28 mouse cellular contexts compared by ENCODE assay signal in the genomic region with DNA sequence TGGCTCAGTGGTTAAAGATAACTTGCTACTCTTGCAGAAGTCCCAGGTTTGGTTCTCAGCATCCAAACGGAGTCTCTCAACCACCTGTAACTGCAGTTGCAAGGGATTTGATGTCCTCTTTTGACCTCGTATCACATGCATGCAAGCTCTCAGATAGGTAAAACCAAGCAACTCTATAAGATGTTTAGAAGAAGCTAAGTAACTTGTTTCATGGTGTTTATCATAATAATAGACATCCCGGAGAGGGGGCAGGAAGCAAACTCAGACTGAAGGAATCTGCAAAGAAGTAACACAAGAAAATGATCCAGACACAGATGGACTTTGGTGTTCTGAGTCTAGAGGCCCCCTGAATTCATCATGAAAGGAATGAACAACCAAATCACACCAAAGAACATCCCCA. TPM values are rescaled to one million over a fixed set of nuclear protein-coding genes. Genes with fewer than 3 reads are reported as not detected.
DNase-seq lines count a peak whose midpoint lies in the region; ATAC-seq and TF ChIP-seq lines count a peak whose summit lies in the region.
"Had no signal": no experiment of that assay in that cellular context is flagged by ENCODE, and none has a peak within 500 bp of the region (broad histone marks: within the 10 kb centered on the region; RNA-seq: fewer than 3 reads in every experiment).

No protein-coding gene starts in this region.

- H3K9me3 ChIP-seq in ES-Bruce4 (replicated peaks; ENCODE audit: control insufficient read depth, insufficient read depth, low read length, poor library complexity, severe bottlenecking) (0 out of 2 replicates have a peak, but pooled peaks cover 11% of the 10 kb centered on the region), ES-E14 (ENCODE audit: control insufficient read depth, insufficient read depth, low read depth, low read length) (no peaks in the 10 kb centered on the region)
- no peaks in the 10 kb centered on the region for H3K9me3 ChIP-seq in hindbrain, postnatal 0 days (ENCODE audit: low read length)

- 73% methylated on average over 3 of the region's 3 CpGs for WGBS in hindbrain, postnatal 0 days

- no peak for ATAC-seq in hindbrain, postnatal 0 days
- ATAC-seq in monocyte, adult 5-6 weeks (replicated peaks; ENCODE audit: insufficient number of reproducible peaks, low FRiP score, low TSS enrichment, poor library complexity, severe bottlenecking) = no peak
- ATAC-seq: activated CD4-positive, CD25-positive, alpha-beta regulatory T cell, adult 4 months; CD4-positive, CD25-positive, alpha-beta regulatory T cell, adult 4 months; Patski had no signal

- H3K9ac ChIP-seq in ES-Bruce4 (ENCODE audit: low read depth, poor library complexity, severe bottlenecking) = no peak overlapping the region
- no peak overlapping the region for H3K9ac ChIP-seq in ES-E14 (ENCODE audit: insufficient read depth, low read depth, low read length, poor library complexity, severe bottlenecking)
- H3K9ac ChIP-seq in hindbrain, postnatal 0 days (replicated peaks; ENCODE audit: low read length) = no peak overlapping the region

- in situ Hi-C loops in ES-E14 (cut with MboI; ENCODE audit: low sequenced_read_pairs in 2 of 2, unreplicated experiment in 2 of 2) = no loop called here

- H3K4me1 ChIP-seq in ES-Bruce4 (ENCODE audit: control insufficient read depth, insufficient read depth, low read length) = peaks cover 8% of the 10 kb centered on the region
- H3K4me1 ChIP-seq in ES-E14 (ENCODE audit: control insufficient read depth in 2 of 2, insufficient read depth in 2 of 2, low read length in 2 of 2, poor library complexity in 1 of 2) = peaks cover 26 to 32% of the 10 kb centered on the region in 2 experiments
- H3K4me1 ChIP-seq in hindbrain, postnatal 0 days (ENCODE audit: insufficient read depth, low read length) = no peaks in the 10 kb centered on the region

- TF ChIP-seq POLR2A in ES-Bruce4 (IDR thresholded peaks at IDR 0.05; ENCODE audit: insufficient read depth, low read length) = no peak

- TF ChIP-seq CTCF in ES-Bruce4 (IDR thresholded peaks at IDR 0.05; ENCODE audit: low read depth, low read length) = no peak
- no peak for TF ChIP-seq CTCF in hindbrain, postnatal 0 days (IDR thresholded peaks at IDR 0.05; ENCODE audit: low read depth)

- TF ChIP-seq EP300 in ES-Bruce4 (IDR thresholded peaks at IDR 0.05; ENCODE audit: insufficient read depth, low read depth, low read length) = no peak

- peak overlapping the region; percentile 31 for H3K27ac ChIP-seq in ES-Bruce4 (ENCODE audit: insufficient read depth, low read length)
- H3K27ac ChIP-seq in ES-E14 (ENCODE audit: insufficient read depth, low read depth, low read length, poor library complexity, severe bottlenecking) = peak overlapping the region; percentile 0; the same call in 1 of the 2 replicates
- no peak overlapping the region for H3K27ac ChIP-seq in hindbrain, postnatal 0 days

- no peaks in the 10 kb centered on the region for H3K36me3 ChIP-seq in ES-Bruce4 (ENCODE audit: control insufficient read depth, insufficient read depth, low read length, poor library complexity, severe bottlenecking)
- no peaks in the 10 kb centered on the region for H3K36me3 ChIP-seq in ES-E14 (ENCODE audit: control insufficient read depth, insufficient read depth, low read length, poor library complexity, severe bottlenecking)
- H3K36me3 ChIP-seq in hindbrain, postnatal 0 days (ENCODE audit: insufficient read depth, low read length) = no peaks in the 10 kb centered on the region
- H3K36me3 ChIP-seq: G1E had no signal

- no peak overlapping the region for H3K4me2 ChIP-seq in hindbrain, postnatal 0 days (ENCODE audit: low read depth, low read length)

- H3K27me3 ChIP-seq in ES-Bruce4 (ENCODE audit: control insufficient read depth, insufficient read depth, low read length, poor library complexity, severe bottlenecking) = no peaks in the 10 kb centered on the region
- no peaks in the 10 kb centered on the region for H3K27me3 ChIP-seq in hindbrain, postnatal 0 days (ENCODE audit: insufficient read depth, low read length)
- H3K27me3 ChIP-seq: CH12.LX, Patski had no signal

- DNase-seq in ES-CJ7 (ENCODE audit: low read depth, low spot score) = peak; percentile 63
- DNase-seq in ES-E14 (ENCODE audit: low read depth, low spot score) = no peak
- peak; percentile 89 for DNase-seq in R1 (ENCODE audit: low read depth, low spot score)
- no peak for DNase-seq in B cell, adult 2 months
- DNase-seq in hindbrain, postnatal 0 days (ENCODE audit: low spot score) = no peak
- DNase-seq in ovary, adult 18-20 months (ENCODE audit: low spot score) = no peak
- DNase-seq: adrenal gland, adult 2 months; adrenal gland, adult 8-10 months; adrenal gland, postnatal 10 days; adrenal gland, postnatal 14 days; adrenal gland, postnatal 25 days; adrenal gland, postnatal 36 days; cerebellum, adult 11 months; cerebellum, adult 11-12 months; cerebellum, adult 18-20 months; cerebellum, adult 2 months; cerebellum, adult 8-10 months; cerebellum, adult 9-10 months; cerebellum, adult 9-11 months had no signal

- no peak overlapping the region for H3K4me3 ChIP-seq in ES-Bruce4 (ENCODE audit: low read depth, low read length)
- no peak overlapping the region for H3K4me3 ChIP-seq in ES-E14 (ENCODE audit: insufficient read depth in 1 of 2, low read depth in 1 of 2, low read length in 2 of 2, poor library complexity in 1 of 2, severe bottlenecking in 1 of 2)
- H3K4me3 ChIP-seq in hindbrain, postnatal 0 days (ENCODE audit: low read length) = no peak overlapping the region

TF ChIP-seq in ES-E14, 5 proteins besides CTCF, POLR2A, EP300 and RAD21:
- TF ChIP-seq CHD2 (IDR thresholded peaks at IDR 0.05; ENCODE audit: low read depth, low read length) (no peak), HCFC1 (IDR thresholded peaks at IDR 0.05; ENCODE audit: borderline replicate concordance, insufficient read depth, low read length) (no peak), ZC3H11A (IDR thresholded peaks at IDR 0.05; ENCODE audit: borderline replicate concordance, low read depth, low read length) (no peak), ZNF384 (IDR thresholded peaks at IDR 0.05; ENCODE audit: low read depth, low read length) (no peak), MAFK (IDR thresholded peaks at IDR 0.05; ENCODE audit: insufficient read depth, low read depth, low read length) (no peak)

RNA-seq across cellular contexts. Expression of gene Sall1, which starts 55.0 kb away (rescaled TPM):
- 58.9 and 60.4 TPM in 2 replicates for polyA plus RNA-seq in ES-Bruce4 (2011; ENCODE audit: insufficient read depth, insufficient read length, low read depth, missing spikeins)
- 22.5 and 26.4 TPM in 2 replicates for total RNA-seq in ES-E14 (2012; rRNA removed)
- total RNA-seq in hindbrain, postnatal 0 days (2014; rRNA removed) = 7.5 and 10.7 TPM in 2 replicates
- 3.3 and 3.6 TPM in 2 replicates for polyA plus RNA-seq in hindbrain, postnatal 0 days (2015; fragmentation: Nextera tagmentation; extraction: Ambion mirVana)
- not detected in 3 replicates for total RNA-seq in monocyte, adult 5-6 weeks (2017)
- total RNA-seq: adrenal gland, postnatal 25 days; adrenal gland, postnatal 36 days; CH12.LX; MEL had no signal
- polyA plus RNA-seq: activated CD4-positive, CD25-positive, alpha-beta regulatory T cell, adult 4 months; adrenal gland, adult 2 months; C2C12; CD4-positive, CD25-positive, alpha-beta regulatory T cell, adult 4 months; G1E had no signal

Comparison
In these comparisons a context has a peak if more than half of its experiments do, and no peak if none do; other contexts are left out.
1. DNase-seq: peak in ES-CJ7 (single experiment) and R1 (single experiment); none in ES-E14 (single experiment), B cell, adult 2 months (0 of 2), hindbrain, postnatal 0 days (single experiment) and ovary, adult 18-20 months (single experiment).